Mouse (Mus musculus) liver, adult 2 months (tissue): ENCODE data around the gene Abl1. TPM values are rescaled to one million over a fixed set of nuclear protein-coding genes. Genes with fewer than 3 reads are reported as not detected.

ENCODE experiments used
- DNase-seq: peaks from one replicate; pipeline ENCODE4 v3.0.0-alpha.2; 2011; ENCODE audit warnings: low read depth, low spot score; ENCODE audit errors: extremely low read depth
- H3K27ac ChIP-seq: fragments of 200-500 bp; replicated peaks from 2 replicates; pipeline ENCODE4 v1.5.1; 2012; ENCODE audit warnings: low read depth, mild to moderate bottlenecking, control low read depth, inconsistent platforms, low read length; ENCODE audit not compliant: insufficient read depth
- H3K27me3 ChIP-seq: fragments of 200-500 bp; 2 replicates; pipeline ENCODE4 v1.6.1; 2012; ENCODE audit warnings: mild to moderate bottlenecking, moderate library complexity, low read length, inconsistent platforms; ENCODE audit not compliant: control insufficient read depth, insufficient read depth
- H3K36me3 ChIP-seq: fragments of 200-500 bp; 2 replicates; pipeline ENCODE4 v1.6.1; 2012; ENCODE audit warnings: low read length, inconsistent platforms; ENCODE audit not compliant: control insufficient read depth, insufficient read depth
- H3K4me1 ChIP-seq: fragments of 200-500 bp; 2 replicates; pipeline ENCODE4 v1.6.1; 2011; ENCODE audit warnings: low read length; ENCODE audit not compliant: control insufficient read depth, insufficient read depth
- H3K4me3 ChIP-seq: fragments of 200-500 bp; 2 replicates; pipeline ENCODE4 v1.5.1; 2011; ENCODE audit warnings: low read depth, mild to moderate bottlenecking, control low read depth, low read length, moderate library complexity; ENCODE audit not compliant: insufficient read depth
- H3K79me2 ChIP-seq: fragments of 200-500 bp; 2 replicates; pipeline ENCODE4 v1.6.1; 2012; ENCODE audit warnings: inconsistent platforms, mild to moderate bottlenecking, low read length, moderate library complexity; ENCODE audit not compliant: control insufficient read depth, insufficient read depth
- H3K9ac ChIP-seq: fragments of 200-500 bp; 2 replicates; pipeline ENCODE4 v1.6.1; 2012; ENCODE audit warnings: low read depth, mild to moderate bottlenecking, control low read depth, inconsistent platforms, low read length
- CTCF ChIP-seq: fragments of 200-500 bp; IDR thresholded peaks from 2 replicates; pipeline ENCODE4 v1.5.1; 2011; ENCODE audit warnings: low read depth, low read length, control low read depth
- POLR2A ChIP-seq: fragments of 200-500 bp; IDR thresholded peaks from 2 replicates; pipeline ENCODE4 v1.6.1; 2011; ENCODE audit warnings: low read length, control low read depth; ENCODE audit not compliant: insufficient read depth; ENCODE audit errors: extremely low read depth
- WGBS: fragments of 180-500 bp; shearing (Covaris S2); methylation state at CpG from one replicate; pipeline ENCODE4 v1.1.7; 2018; 5-methylcytosine and 5-hydroxymethylcytosine counted together
- polyA plus RNA-seq: library from polyadenylated mRNA; depleted of rRNA; stranded (reverse); fragments of >200 nt; gene quantifications from 2 replicates; pipeline ENCODE4 v1.2.3, GENCODE M21; 2012
- total RNA-seq: library from RNA; depleted of rRNA; stranded (reverse); fragments of >200 nt; gene quantifications from 2 replicates; pipeline ENCODE4 v1.2.3, GENCODE M21; 2014

Gene Abl1
- total and polyA plus RNA-seq, 2 experiments = 13.9 to 14.1 TPM

GRCm38 (mm10) chr2:31641508-31641830, 46.7 kb upstream of the Abl1 start:
- no peak for TF ChIP-seq CTCF
- Histone ChIP-seq H3K4me3 (no peak overlapping the region), H3K27me3 (peaks cover 51% of the 10 kb centered on the region), H3K9ac (no peak overlapping the region), H3K27ac (no peak overlapping the region), H3K79me2 (no peaks in the 10 kb centered on the region), H3K4me1 (no peaks in the 10 kb centered on the region; the same call in 1 of the 2 replicates), H3K36me3 (no peaks in the 10 kb centered on the region)
- DNase-seq = no peak
- WGBS = 4% methylated on average over 11 of the region's 11 CpGs

- Histone ChIP-seq H3K79me2 (no peaks in the 10 kb centered on the region), H3K27ac (no peak overlapping the region), H3K27me3 (peaks cover 46% of the 10 kb centered on the region), H3K4me3 (no peak overlapping the region), H3K4me1 (no peaks in the 10 kb centered on the region; the same call in 1 of the 2 replicates), H3K36me3 (no peaks in the 10 kb centered on the region), H3K9ac (no peak overlapping the region)
- no peak for TF ChIP-seq POLR2A
- TF ChIP-seq CTCF = no peak
- WGBS = 9% methylated on average over 18 of the region's 18 CpGs
- DNase-seq = no peak
Observed at GRCm38 (mm10) chr2:31641929-31642328, 46.2 kb upstream of the Abl1 start.

GRCm38 (mm10) chr2:31653971-31654853, 34.0 kb upstream of the Abl1 start:
- DNase-seq = no peak
- no peak overlapping the region for H3K9ac ChIP-seq
- WGBS = 1% methylated on average over 108 of the region's 109 CpGs
- H3K36me3 ChIP-seq = no peaks in the 10 kb centered on the region
- H3K27me3 ChIP-seq = peaks cover 19% of the 10 kb centered on the region
- TF ChIP-seq POLR2A = no peak
- no peak for TF ChIP-seq CTCF
- peak overlapping the region; percentile 27; the same call in 1 of the 2 replicates for H3K4me3 ChIP-seq
- peaks cover 2% of the 10 kb centered on the region; the same call in 1 of the 2 replicates for H3K4me1 ChIP-seq
- H3K79me2 ChIP-seq = no peaks in the 10 kb centered on the region
- no peak overlapping the region for H3K27ac ChIP-seq

- no peak overlapping the region for H3K27ac ChIP-seq
- no peak overlapping the region for H3K9ac ChIP-seq
- no peaks in the 10 kb centered on the region for H3K79me2 ChIP-seq
- peaks cover 2% of the 10 kb centered on the region; the same call in 1 of the 2 replicates for H3K4me1 ChIP-seq
- no peak overlapping the region for H3K4me3 ChIP-seq
- H3K27me3 ChIP-seq = peaks cover 19% of the 10 kb centered on the region
- no peak for DNase-seq
- peak; percentile 67 for TF ChIP-seq CTCF
- no peak for TF ChIP-seq POLR2A
- WGBS = 5% methylated on average over 22 of the region's 22 CpGs
- no peaks in the 10 kb centered on the region for H3K36me3 ChIP-seq
Observed at GRCm38 (mm10) chr2:31654854-31655559, 33.2 kb upstream of the Abl1 start.

DNA sequence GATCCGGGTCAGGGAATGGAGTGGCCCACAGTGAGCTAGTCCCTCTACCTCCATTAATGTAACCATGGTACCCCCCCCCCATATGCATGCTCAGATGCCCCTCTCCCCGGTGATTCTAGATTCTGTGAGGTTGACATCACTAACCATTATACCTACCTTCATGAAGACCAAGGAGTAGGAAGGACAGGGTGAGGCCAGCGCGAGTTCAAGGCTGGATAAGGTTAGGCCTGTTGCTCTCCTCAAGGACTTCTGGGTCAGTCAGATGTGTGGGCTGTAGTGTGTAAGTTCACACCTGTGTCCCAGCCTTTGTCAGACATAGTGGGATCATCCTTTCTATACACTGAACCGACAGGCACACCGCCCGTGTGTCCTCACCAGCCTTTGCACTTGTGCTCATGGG, 31.8 kb upstream of the Abl1 start:
- Histone ChIP-seq H3K27me3 (peaks cover 19% of the 10 kb centered on the region), H3K9ac (no peak overlapping the region), H3K4me1 (peaks cover 2% of the 10 kb centered on the region; the same call in 1 of the 2 replicates), H3K36me3 (no peaks in the 10 kb centered on the region), H3K4me3 (no peak overlapping the region), H3K27ac (no peak overlapping the region), H3K79me2 (no peaks in the 10 kb centered on the region)
- TF ChIP-seq POLR2A = no peak
- no peak for TF ChIP-seq CTCF
- WGBS = 90% methylated on average over 7 of the region's 7 CpGs
- DNase-seq = no peak
